Mouse (Mus musculus) adrenal gland, postnatal 25 days (tissue): ENCODE data around the gene Atcay. TPM values are rescaled to one million over a fixed set of nuclear protein-coding genes. Genes with fewer than 3 reads are reported as not detected.

Source experiments
- microRNA-seq, 2 experiments: library from miRNA; unstranded; fragments of <30 nt; microRNA quantifications; one replicate each; pipeline ENCODE4 v1.2.0; 2021
- total RNA-seq: library from RNA; stranded (reverse); gene quantifications from 2 replicates; pipeline ENCODE4 v1.2.3, GENCODE M21; 2021

Gene Atcay
- total RNA-seq, 1 experiment from 2014 or later: 2.8 TPM

Small RNA genes lying within 50 kb of the gene (microRNA-seq; reads per million reads assigned to microRNA genes)
- 6.4 to 7.2 reads per million in 2 experiments for gene Mir3057

Other genes with a start within 250 kb of the Atcay start
- 4.5 and 7.8 TPM in 2 replicates for gene Gng7, start 215.9 kb downstream of the Atcay start, total RNA-seq
- 1.9 and 2.9 TPM in 2 replicates for gene Diras1, start 205.2 kb downstream of the Atcay start, total RNA-seq
- gene Slc39a3, start 193.4 kb downstream of the Atcay start, total RNA-seq: 45.1 and 80.7 TPM in 2 replicates
- gene Sgta, start 170.7 kb downstream of the Atcay start, total RNA-seq: 198 and 223 TPM in 2 replicates
- gene Thop1, start 160.8 kb downstream of the Atcay start, total RNA-seq: 54.3 and 80.2 TPM in 2 replicates
- 1.6 and 2.7 TPM in 2 replicates for gene Creb3l3, start 132.0 kb downstream of the Atcay start, total RNA-seq
- gene Map2k2, start 124.9 kb downstream of the Atcay start, total RNA-seq: 182 and 184 TPM in 2 replicates
- gene Zbtb7a, start 95.6 kb downstream of the Atcay start, total RNA-seq: 72.8 and 96.8 TPM in 2 replicates
- gene Pias4, start 62.9 kb downstream of the Atcay start, total RNA-seq: 33.1 and 36.9 TPM in 2 replicates
- gene Eef2, start 54.2 kb downstream of the Atcay start, total RNA-seq: 1,495 and 1,572 TPM in 2 replicates
- gene Dapk3, start 47.8 kb downstream of the Atcay start, total RNA-seq: 70.8 and 76.5 TPM in 2 replicates
- gene 4930442H23Rik, start 47.0 kb downstream of the Atcay start, total RNA-seq: not detected in 2 replicates
- gene Nmrk2, start 28.8 kb downstream of the Atcay start, total RNA-seq: not detected in 2 replicates
- gene Zfr2, start 2.3 kb upstream of the Atcay start, total RNA-seq: 14.0 and 22.3 TPM in 2 replicates
- gene Matk, start 22.1 kb upstream of the Atcay start, total RNA-seq: 0.82 and 1.4 TPM in 2 replicates
- 116 and 128 TPM in 2 replicates for gene Mrpl54, start 36.1 kb upstream of the Atcay start, total RNA-seq
- gene Apba3, start 36.1 kb upstream of the Atcay start, total RNA-seq: 70.4 and 110 TPM in 2 replicates
- 0.18 TPM in 1 of 2 replicates, not detected in the other for gene Tjp3, start 60.7 kb upstream of the Atcay start, total RNA-seq
- gene Pip5k1c, start 62.1 kb upstream of the Atcay start, total RNA-seq: 44.6 and 51.8 TPM in 2 replicates
- gene Cactin, start 90.3 kb upstream of the Atcay start, total RNA-seq: 44.0 and 45.7 TPM in 2 replicates
- 65.7 and 69.5 TPM in 2 replicates for gene Tbxa2r, start 97.9 kb upstream of the Atcay start, total RNA-seq
- 4.5 and 4.7 TPM in 2 replicates for gene Gipc3, start 112.4 kb upstream of the Atcay start, total RNA-seq
- gene Hmg20b, start 119.6 kb upstream of the Atcay start, total RNA-seq: 102 and 111 TPM in 2 replicates
- gene Mfsd12, start 126.7 kb upstream of the Atcay start, total RNA-seq: 14.3 and 21.6 TPM in 2 replicates
- 1.4 and 2.4 TPM in 2 replicates for gene 4930404N11Rik, start 135.0 kb upstream of the Atcay start, total RNA-seq
- gene Fzr1, start 147.7 kb upstream of the Atcay start, total RNA-seq: 49.3 and 51.6 TPM in 2 replicates
- 48.4 and 52.7 TPM in 2 replicates for gene Dohh, start 153.6 kb upstream of the Atcay start, total RNA-seq
- gene Gm48551, start 153.6 kb upstream of the Atcay start, total RNA-seq: 1.7 TPM in 2 replicates
- 1.5 TPM in 1 of 2 replicates, not detected in the other for gene Gm48552, start 158.2 kb upstream of the Atcay start, total RNA-seq
- 1.4 TPM in 1 of 2 replicates, not detected in the other for gene Smim24, start 162.2 kb upstream of the Atcay start, total RNA-seq
- gene Nfic, start 224.8 kb upstream of the Atcay start, total RNA-seq: 100 and 129 TPM in 2 replicates